Mouse (Mus musculus): ENCODE measurements around the gene Skap1. TPM values are rescaled to one million over a fixed set of nuclear protein-coding genes. Genes with fewer than 3 reads are reported as not detected.

Gene Skap1
- 0.21 and 0.63 TPM in 2 replicates for polyA plus RNA-seq (2012; rRNA removed)

DNA sequence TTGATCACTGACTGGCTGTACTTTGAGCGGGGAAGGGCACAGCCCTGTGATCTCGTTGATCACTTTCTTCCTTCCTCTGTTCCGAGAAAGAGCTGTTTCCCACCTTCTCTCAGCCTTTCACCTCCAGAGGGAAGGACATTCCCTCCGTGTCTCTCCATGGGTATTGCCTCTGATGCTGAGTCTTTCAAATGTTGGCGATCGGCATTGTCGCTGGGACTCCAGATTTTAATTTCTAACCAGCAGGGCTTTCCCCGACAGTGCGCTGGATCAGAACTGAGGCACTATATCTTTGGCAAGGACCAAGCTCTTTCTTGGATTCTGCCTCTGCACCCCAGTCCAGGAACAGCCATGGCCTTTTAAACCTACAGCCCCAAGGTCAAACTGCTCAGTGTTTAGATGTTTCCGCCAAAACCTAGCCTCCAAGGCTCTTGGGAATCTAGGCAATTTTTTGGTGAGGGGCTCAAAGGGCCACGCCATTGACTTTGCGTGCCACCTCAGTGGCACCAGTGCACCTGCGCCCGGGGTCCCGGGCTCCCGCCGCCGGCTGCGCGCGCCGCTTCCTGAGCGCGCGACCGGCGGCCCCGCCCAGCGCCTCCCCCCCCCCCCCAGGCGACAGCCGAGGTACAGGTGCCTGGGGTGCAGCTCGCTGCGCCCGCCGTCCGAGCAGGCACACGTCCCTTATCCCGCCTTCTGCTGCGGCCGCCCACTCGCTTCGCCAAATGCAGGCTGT lies at the start of gene Skap1:
Skap1 (plus strand) TSS at position 608 of the 730 bp plus-strand sequence.

DNA sequence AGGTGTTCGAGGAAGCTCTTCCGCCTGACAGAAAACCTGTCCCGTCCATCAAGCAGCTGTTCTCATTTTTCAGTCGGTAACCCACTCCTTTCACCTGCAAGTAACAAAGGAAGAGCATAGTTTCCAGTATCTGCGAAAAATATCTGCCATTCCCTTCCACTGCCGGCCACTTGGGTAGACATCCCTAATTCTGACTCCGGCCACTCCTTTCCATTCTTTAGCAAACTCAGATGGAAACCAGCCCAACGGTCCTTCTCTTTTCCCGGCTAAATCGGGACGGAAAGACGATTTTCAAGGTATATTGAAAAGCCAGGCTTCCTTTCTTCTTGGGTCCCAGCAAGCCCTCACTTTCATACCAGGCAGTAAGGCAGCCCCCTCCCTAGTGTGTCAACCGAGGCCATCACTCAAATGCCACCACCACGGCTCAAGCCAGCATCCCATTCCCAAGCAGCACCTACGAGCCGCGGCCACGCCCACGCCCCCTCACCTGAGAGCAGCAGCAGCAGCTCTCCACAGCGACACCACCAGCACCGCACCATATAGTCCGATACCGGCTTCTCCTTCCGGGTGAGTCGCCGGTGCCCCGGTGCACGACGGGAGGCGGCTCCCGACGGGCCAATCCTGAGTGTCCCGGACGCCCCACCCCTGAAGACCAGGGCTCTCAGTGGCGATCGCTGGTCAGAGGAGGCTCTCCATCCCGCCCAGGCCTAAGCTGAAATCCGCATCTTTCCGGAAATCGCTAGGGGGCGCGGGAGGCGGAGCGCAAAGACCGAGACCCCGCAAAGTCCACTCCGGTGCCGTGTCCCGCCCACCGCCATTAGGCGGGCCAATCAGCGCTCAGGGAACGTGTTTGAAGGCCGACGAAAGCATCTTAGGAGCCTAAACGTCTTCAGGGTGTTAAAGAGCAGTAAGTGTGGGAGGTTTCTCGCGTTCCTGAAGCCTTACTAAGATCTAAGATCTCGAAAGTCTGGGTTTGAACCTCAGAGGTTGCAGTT lies 312.9 kb downstream of the Skap1 start, which contains the start of gene Snx11:
Snx11 (minus strand) TSS at position 592 of the 995 bp plus-strand sequence.

DNA sequence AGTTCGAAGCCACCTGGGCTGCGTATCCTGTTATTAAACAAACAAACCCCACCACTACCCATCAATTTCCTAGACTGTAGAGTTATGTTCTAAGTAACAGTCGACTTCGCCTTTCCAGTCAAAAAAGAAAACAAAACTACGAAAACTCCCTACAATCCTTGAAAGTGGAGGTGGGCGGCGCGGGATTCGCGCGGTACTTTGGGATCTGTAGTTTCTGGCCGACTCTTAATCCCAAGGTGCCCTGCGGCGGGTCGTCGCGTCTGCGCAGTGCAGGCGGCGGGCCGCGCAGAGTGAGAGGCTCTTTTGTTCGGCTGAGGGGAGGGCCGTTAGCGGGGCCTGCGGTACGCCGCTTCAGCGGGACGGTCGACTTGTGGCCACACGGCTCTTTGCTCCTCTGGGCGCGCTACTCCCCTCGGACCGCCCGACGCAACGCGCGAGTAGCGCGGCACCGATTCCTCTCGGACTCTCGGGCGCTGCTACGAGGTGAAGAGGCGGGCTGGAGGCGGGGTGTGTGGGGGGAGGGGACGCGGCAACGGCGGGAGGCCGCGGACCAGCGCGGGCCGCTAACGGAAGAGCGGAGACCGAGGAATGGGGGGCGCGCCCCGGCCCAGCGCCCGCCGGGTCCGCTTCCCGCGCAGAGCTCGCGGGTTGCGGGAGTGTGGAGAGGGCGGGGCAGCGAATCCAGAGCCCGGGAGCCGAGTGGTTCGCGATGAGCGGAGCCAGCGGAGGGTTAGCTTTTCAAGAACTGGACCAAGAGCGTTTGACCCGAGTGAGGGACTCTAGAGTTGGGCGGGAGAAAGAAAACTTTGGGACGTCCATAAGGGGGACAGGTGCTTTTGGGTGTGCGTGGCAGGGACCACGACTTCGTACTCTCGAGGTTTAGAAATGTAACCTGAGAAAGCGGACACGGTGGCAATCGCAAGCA lies 324.7 kb downstream of the Skap1 start, which contains the start of gene Cbx1:
Cbx1 (plus strand) TSS at position 257 of the 925 bp plus-strand sequence.

Other genes with a start within 250 kb of the Skap1 start
- gene Hoxb9, start 193.1 kb upstream of the Skap1 start, polyA plus RNA-seq (2012; rRNA removed), result 0.08 and 0.09 TPM in 2 replicates
- 5.6 and 11.0 TPM in 2 replicates for gene Hoxb8, start 182.7 kb upstream of the Skap1 start, polyA plus RNA-seq (2012; rRNA removed)
- 0.90 and 1.5 TPM in 2 replicates for gene Hoxb7, start 178.0 kb upstream of the Skap1 start, polyA plus RNA-seq (2012; rRNA removed)
- 5.8 and 10.1 TPM in 2 replicates for gene Hoxb6, start 172.1 kb upstream of the Skap1 start, polyA plus RNA-seq (2012; rRNA removed)
- gene Hoxb5, start 161.3 kb upstream of the Skap1 start, polyA plus RNA-seq (2012; rRNA removed), result 2.8 and 3.6 TPM in 2 replicates
- 3.6 and 3.8 TPM in 2 replicates for gene Hoxb4, start 146.3 kb upstream of the Skap1 start, polyA plus RNA-seq (2012; rRNA removed)
- 4.3 and 5.8 TPM in 2 replicates for gene Hoxb3, start 141.3 kb upstream of the Skap1 start, polyA plus RNA-seq (2012; rRNA removed)
- gene Hoxb2, start 114.1 kb upstream of the Skap1 start, polyA plus RNA-seq (2012; rRNA removed), result 10.9 and 18.9 TPM in 2 replicates
- not detected in 2 replicates for gene Hoxb1, start 98.8 kb upstream of the Skap1 start, polyA plus RNA-seq (2012; rRNA removed)